Mouse (Mus musculus): Measurements from ENCODE around the gene Arf3. TPM values are rescaled to one million over a fixed set of nuclear protein-coding genes. Genes with fewer than 3 reads are reported as not detected.
"Not testable (repeated sequence)": the region's sequence is repeated elsewhere in the genome, so short reads cannot be mapped to it uniquely, and the experiment has no call there.

Arf3 gene
- polyA plus RNA-seq, 1 experiment from 2014 or later, result 77.2 TPM

DNA sequence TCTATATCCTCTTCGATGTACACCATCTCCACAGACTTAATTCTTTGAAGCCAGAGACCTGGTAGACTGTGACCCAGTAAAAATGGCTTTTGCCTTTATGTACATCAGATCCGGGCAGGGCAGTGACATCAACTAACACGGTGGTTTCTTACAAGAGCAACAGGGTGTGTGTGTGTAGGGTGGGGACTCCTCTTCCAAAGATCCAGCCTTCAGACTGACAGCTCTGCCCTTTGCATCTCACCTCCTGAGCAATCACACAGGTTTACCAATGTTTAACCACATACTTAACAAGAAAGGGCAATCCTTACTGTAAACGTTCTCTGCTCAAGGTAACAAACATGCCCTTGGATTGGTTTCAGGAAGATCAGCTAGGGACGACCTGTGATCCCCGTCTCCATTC, 15.7 kb downstream of the Arf3 start:
- WGBS, result 86% methylated on average over 6 of the region's 6 CpGs
- Histone ChIP-seq H3K9ac (no peak overlapping the region), H3K4me2 (replicated peaks) (no peak overlapping the region), H3K4me3 (replicated peaks; ENCODE audit: low read length) (no peak overlapping the region), H3K27ac (no peak overlapping the region), H3K4me1 (replicated peaks; ENCODE audit: control insufficient read depth, insufficient read depth, low read length) (no peaks in the 10 kb centered on the region), H3K36me3 (replicated peaks; ENCODE audit: control insufficient read depth, insufficient read depth) (peaks cover 16% of the 10 kb centered on the region; the same call in 1 of the 2 replicates), H3K9me3 (ENCODE audit: control insufficient read depth, low read length) (no peaks in the 10 kb centered on the region), H3K27me3 (ENCODE audit: control insufficient read depth, insufficient read depth, low read length) (no peaks in the 10 kb centered on the region)
- ATAC-seq (ENCODE audit: low FRiP score) (no peak), DNase-seq (ENCODE audit: low spot score) (no peak)

DNA sequence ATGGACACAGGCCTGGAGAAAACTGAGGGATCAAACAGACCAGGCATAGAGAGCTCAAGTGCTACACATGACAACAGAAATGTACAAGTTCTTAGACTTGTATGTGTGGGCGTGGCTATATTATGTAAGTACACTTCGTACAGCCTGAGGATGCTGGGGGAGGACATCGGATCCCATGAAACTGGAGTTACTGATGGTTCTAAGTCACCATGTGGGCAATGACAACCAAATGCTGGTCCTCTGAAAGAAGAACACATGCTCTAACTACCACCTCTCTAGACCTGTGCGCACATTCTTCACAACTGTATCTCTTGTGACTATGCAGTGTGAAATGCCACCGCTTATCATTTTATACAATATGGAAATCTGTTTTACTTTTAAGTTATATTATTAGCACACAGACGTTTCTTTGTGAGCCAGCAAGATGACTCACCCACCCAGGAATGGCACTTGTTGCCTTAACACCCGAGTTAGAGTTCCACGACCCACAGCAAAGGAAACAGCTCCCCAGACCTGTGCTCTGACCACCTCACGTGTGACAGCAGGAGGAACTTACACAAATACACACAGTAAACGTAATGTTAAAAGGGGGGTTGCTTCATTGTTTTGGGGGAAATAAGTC, 16.6 kb downstream of the Arf3 start:
- peaks cover 25% of the 10 kb centered on the region for H3K36me3 ChIP-seq (replicated peaks; ENCODE audit: control insufficient read depth, insufficient read depth)
- H3K27me3 ChIP-seq (ENCODE audit: control insufficient read depth, insufficient read depth, low read length), result no peaks in the 10 kb centered on the region
- H3K9ac ChIP-seq, result no peak overlapping the region
- H3K4me1 ChIP-seq (replicated peaks; ENCODE audit: control insufficient read depth, insufficient read depth, low read length), result no peaks in the 10 kb centered on the region
- no peak overlapping the region for H3K4me3 ChIP-seq (replicated peaks; ENCODE audit: low read length)
- no peak overlapping the region for H3K4me2 ChIP-seq (replicated peaks)
- no peak overlapping the region for H3K27ac ChIP-seq
- ATAC-seq (ENCODE audit: low FRiP score) (no peak), DNase-seq (ENCODE audit: low spot score) (no peak)
- no peaks in the 10 kb centered on the region for H3K9me3 ChIP-seq (ENCODE audit: control insufficient read depth, low read length)
- 87% methylated on average over 10 of the region's 10 CpGs for WGBS

DNA sequence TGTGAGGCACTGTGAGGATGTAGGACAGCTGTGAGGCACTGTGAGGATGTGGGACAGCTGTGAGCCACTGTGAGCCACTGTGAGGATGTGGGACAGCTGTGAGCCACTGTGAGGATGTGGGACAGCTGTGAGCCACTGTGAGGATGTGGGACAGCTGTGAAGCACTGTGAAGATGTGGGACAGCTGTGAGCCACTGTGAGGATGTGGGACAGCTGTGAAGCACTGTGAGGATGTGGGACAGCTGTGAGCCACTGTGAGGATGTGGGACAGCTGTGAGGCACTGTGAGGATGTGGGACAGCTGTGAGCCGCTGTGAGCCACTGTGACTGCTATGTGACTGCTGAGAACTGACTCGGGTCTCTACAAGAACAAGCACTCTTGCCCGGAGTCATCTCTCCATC, 19.2 kb downstream of the Arf3 start:
- 96% methylated on average over 3 of the region's 3 CpGs for WGBS
- not testable (repeated sequence) for ATAC-seq (ENCODE audit: low FRiP score); H3K4me1 ChIP-seq (replicated peaks; ENCODE audit: control insufficient read depth, insufficient read depth, low read length); H3K4me3 ChIP-seq (replicated peaks; ENCODE audit: low read length); H3K4me2 ChIP-seq (replicated peaks); H3K9me3 ChIP-seq (ENCODE audit: control insufficient read depth, low read length); H3K27me3 ChIP-seq (ENCODE audit: control insufficient read depth, insufficient read depth, low read length); DNase-seq (ENCODE audit: low spot score); H3K27ac ChIP-seq; H3K9ac ChIP-seq
- peaks cover 43% of the 10 kb centered on the region for H3K36me3 ChIP-seq (replicated peaks; ENCODE audit: control insufficient read depth, insufficient read depth)

DNA sequence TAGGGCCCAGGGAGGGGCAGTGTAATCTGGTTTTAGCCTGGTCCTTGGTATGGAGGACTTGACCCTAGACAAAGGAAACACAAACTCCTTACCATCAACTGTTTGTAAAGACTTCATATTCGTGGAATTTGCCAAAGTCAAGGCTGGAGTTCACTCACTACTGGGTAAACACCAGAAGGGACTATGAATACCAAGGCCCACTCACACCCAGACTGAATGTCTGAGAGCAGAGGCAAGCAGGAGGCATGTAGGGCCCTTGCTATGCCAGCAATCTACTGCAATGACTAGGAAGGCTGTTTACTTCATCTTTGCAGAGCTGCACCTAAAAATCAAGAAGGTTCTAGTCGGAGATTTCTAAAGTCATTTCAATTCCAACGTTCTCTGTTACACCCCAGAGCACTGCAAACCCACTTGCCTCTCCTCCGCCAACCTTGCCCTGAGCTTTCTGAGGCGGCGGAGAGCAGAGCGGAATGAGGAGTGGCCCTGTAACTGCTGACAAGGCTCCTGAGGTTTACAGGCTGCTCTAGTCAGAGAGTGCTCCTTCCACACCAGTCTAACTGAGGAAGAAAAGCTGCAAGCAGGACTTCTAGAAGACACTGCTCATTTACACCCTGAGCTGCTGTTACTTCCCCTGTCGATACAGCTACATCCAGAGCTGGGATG, 20.1 kb downstream of the Arf3 start:
- H3K36me3 ChIP-seq (replicated peaks; ENCODE audit: control insufficient read depth, insufficient read depth), result peaks cover 50% of the 10 kb centered on the region
- WGBS, result 84% methylated on average over 8 of the region's 8 CpGs
- DNase-seq (ENCODE audit: low spot score) (no peak), ATAC-seq (ENCODE audit: low FRiP score) (no peak)
- no peaks in the 10 kb centered on the region for H3K9me3 ChIP-seq (ENCODE audit: control insufficient read depth, low read length)
- H3K4me2 ChIP-seq (replicated peaks), result no peak overlapping the region
- no peak overlapping the region for H3K27ac ChIP-seq
- H3K4me3 ChIP-seq (replicated peaks; ENCODE audit: low read length), result no peak overlapping the region
- H3K27me3 ChIP-seq (ENCODE audit: control insufficient read depth, insufficient read depth, low read length), result no peaks in the 10 kb centered on the region
- H3K9ac ChIP-seq, result no peak overlapping the region
- H3K4me1 ChIP-seq (replicated peaks; ENCODE audit: control insufficient read depth, insufficient read depth, low read length), result no peaks in the 10 kb centered on the region

DNA sequence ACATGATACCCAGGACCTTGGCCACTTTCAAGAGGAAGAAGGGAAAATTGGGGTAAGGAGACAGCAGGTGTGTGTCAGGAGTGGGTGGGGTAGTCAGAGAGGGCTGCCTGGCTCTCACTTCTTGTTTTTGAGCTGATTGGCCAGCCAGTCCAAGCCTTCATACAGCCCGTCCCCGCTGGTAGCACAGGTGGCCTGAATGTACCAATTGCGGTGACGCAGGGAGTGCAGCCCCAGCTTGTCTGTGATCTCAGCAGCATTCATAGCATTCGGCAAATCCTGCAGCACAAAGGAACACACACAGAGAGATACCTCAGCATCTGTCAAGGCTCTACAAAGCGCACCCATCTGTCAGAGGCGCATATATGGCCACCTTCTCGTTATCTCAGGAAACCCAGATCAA, 22.8 kb downstream of the Arf3 start:
- H3K4me3 ChIP-seq (replicated peaks; ENCODE audit: low read length), result no peak overlapping the region
- H3K36me3 ChIP-seq (replicated peaks; ENCODE audit: control insufficient read depth, insufficient read depth), result peaks cover 73% of the 10 kb centered on the region
- no peak overlapping the region for H3K27ac ChIP-seq
- DNase-seq (ENCODE audit: low spot score) (no peak), ATAC-seq (ENCODE audit: low FRiP score) (no peak)
- WGBS, result 89% methylated on average over 8 of the region's 8 CpGs
- no peak overlapping the region for H3K4me2 ChIP-seq (replicated peaks)
- no peaks in the 10 kb centered on the region for H3K9me3 ChIP-seq (ENCODE audit: control insufficient read depth, low read length)
- no peaks in the 10 kb centered on the region for H3K27me3 ChIP-seq (ENCODE audit: control insufficient read depth, insufficient read depth, low read length)
- H3K4me1 ChIP-seq (replicated peaks; ENCODE audit: control insufficient read depth, insufficient read depth, low read length), result no peaks in the 10 kb centered on the region
- no peak overlapping the region for H3K9ac ChIP-seq

DNA sequence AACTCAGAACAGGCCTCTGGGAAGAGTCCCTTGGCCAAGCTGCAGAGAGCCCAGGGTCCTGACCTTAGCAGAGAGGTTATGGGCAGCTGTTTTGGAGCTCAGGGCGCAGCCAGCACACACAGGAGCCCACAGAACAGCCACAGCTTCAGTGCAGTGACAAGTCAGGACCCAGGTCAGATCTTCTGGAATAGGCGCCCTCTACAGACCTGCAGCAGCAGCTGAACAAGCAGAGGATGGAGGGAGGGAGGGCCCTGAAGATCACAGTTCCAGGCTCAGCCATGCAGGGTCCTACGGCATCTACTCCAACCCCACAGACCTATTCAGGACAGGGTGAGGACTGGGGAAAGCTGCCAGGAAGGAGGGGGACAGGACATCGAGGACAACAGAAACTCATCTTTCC, 24.2 kb downstream of the Arf3 start:
- Histone ChIP-seq H3K4me3 (replicated peaks; ENCODE audit: low read length) (no peak overlapping the region), H3K9ac (no peak overlapping the region), H3K4me1 (replicated peaks; ENCODE audit: control insufficient read depth, insufficient read depth, low read length) (no peaks in the 10 kb centered on the region), H3K9me3 (ENCODE audit: control insufficient read depth, low read length) (no peaks in the 10 kb centered on the region), H3K36me3 (replicated peaks; ENCODE audit: control insufficient read depth, insufficient read depth) (peaks cover 77% of the 10 kb centered on the region), H3K27me3 (ENCODE audit: control insufficient read depth, insufficient read depth, low read length) (no peaks in the 10 kb centered on the region), H3K27ac (no peak overlapping the region), H3K4me2 (replicated peaks) (no peak overlapping the region)
- 67% methylated on average over 4 of the region's 4 CpGs for WGBS
- ATAC-seq (ENCODE audit: low FRiP score) (no peak), DNase-seq (ENCODE audit: low spot score) (no peak)

DNA sequence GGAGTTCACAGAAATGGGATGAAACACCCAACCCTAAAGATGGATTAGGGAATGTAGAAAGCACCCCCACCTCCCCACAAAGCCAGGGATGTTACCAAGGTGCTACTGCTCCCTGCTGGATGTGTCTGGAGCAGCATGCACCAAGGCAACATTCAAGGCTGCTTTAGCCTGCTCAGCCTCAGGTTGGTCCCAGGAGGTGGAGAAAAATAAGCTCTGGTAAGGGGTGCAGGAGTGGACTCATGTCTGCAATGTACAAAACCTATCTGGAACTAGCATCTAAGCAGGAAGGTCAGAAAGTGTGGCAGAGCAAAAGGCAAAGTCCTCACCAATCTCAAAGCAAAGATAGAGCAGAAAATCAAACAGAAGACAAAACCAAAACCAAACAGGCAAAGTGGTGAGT, 25.1 kb downstream of the Arf3 start:
- no peaks in the 10 kb centered on the region for H3K9me3 ChIP-seq (ENCODE audit: control insufficient read depth, low read length)
- H3K36me3 ChIP-seq (replicated peaks; ENCODE audit: control insufficient read depth, insufficient read depth), result peaks cover 73% of the 10 kb centered on the region
- DNase-seq (ENCODE audit: low spot score) (no peak), ATAC-seq (ENCODE audit: low FRiP score) (no peak)
- H3K4me1 ChIP-seq (replicated peaks; ENCODE audit: control insufficient read depth, insufficient read depth, low read length), result no peaks in the 10 kb centered on the region
- no peak overlapping the region for H3K27ac ChIP-seq
- no peak overlapping the region for H3K9ac ChIP-seq
- no peak overlapping the region for H3K4me2 ChIP-seq (replicated peaks)
- H3K4me3 ChIP-seq (replicated peaks; ENCODE audit: low read length), result no peak overlapping the region
- no peaks in the 10 kb centered on the region for H3K27me3 ChIP-seq (ENCODE audit: control insufficient read depth, insufficient read depth, low read length)

DNA sequence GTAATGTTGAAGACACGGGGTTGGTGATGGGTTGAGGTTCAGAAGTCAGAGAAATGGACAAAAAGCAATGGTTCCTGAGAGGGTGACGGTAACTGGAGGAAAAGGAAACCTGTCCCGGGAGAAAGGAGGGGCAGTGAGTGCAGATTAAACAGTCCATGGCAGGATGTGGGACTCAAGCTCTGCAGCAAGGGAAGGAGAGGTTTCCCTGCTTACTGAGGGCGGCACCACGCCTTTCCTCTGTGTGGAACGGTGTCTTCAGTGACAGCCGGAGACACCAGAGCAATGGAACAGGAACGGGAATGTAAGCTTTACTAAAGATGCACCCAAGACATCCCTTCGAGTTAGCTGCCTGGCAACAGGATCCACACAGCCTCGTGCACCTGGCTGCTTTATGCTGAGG, 26.5 kb downstream of the Arf3 start:
- no peaks in the 10 kb centered on the region for H3K4me1 ChIP-seq (replicated peaks; ENCODE audit: control insufficient read depth, insufficient read depth, low read length)

DNA sequence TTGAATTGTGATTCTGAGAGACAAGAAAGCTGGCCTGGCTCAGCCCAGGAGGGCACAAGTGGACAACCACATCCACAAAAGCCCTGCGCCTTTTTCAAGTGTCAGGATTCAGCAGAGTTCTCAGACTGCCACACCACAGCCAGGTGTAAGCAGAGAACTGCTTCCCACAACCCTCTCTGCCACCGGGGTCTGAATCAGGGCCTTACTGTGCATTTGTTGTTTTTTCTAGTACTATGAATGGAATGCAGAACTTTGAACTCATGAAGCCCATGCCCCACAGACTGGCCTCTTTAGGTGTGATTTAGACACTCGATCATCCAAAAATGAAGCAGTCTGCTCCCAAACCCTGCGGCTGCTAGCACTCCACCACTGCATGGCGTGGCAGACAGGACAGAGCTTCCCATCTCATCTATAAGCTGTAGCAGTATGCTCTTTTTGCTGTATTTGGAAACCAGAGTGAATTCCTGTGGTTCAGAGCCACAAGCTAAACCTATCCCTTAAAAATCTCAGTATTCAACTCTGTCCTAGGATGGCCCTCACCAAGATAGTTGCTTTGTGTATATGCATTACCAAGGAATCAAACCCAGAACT, 28.9 kb downstream of the Arf3 start:
- H3K27ac ChIP-seq, result no peak overlapping the region
- H3K4me1 ChIP-seq (replicated peaks; ENCODE audit: control insufficient read depth, insufficient read depth, low read length), result no peaks in the 10 kb centered on the region
- no peaks in the 10 kb centered on the region for H3K9me3 ChIP-seq (ENCODE audit: control insufficient read depth, low read length)
- 0 out of 2 replicates have a peak, but pooled peaks cover 3% of the 10 kb centered on the region for H3K27me3 ChIP-seq (ENCODE audit: control insufficient read depth, insufficient read depth, low read length)
- no peak overlapping the region for H3K4me3 ChIP-seq (replicated peaks; ENCODE audit: low read length)
- no peak overlapping the region for H3K9ac ChIP-seq
- no peak for ATAC-seq (ENCODE audit: low FRiP score)
- H3K4me2 ChIP-seq (replicated peaks), result no peak overlapping the region
- H3K36me3 ChIP-seq (replicated peaks; ENCODE audit: control insufficient read depth, insufficient read depth), result peaks cover 36% of the 10 kb centered on the region
- 90% methylated on average over 5 of the region's 5 CpGs for WGBS
- no peak for DNase-seq (ENCODE audit: low spot score)

More for the DNA sequence above, 26.5 kb downstream of the Arf3 start:
- ATAC-seq (ENCODE audit: low FRiP score) (no peak), DNase-seq (ENCODE audit: low spot score) (no peak)
- no peak overlapping the region for H3K4me3 ChIP-seq (replicated peaks; ENCODE audit: low read length)
- WGBS, result 93% methylated on average over 10 of the region's 10 CpGs
- no peaks in the 10 kb centered on the region for H3K9me3 ChIP-seq (ENCODE audit: control insufficient read depth, low read length)
- no peak overlapping the region for H3K4me2 ChIP-seq (replicated peaks)
- no peak overlapping the region for H3K27ac ChIP-seq
- no peak overlapping the region for H3K9ac ChIP-seq
- H3K36me3 ChIP-seq (replicated peaks; ENCODE audit: control insufficient read depth, insufficient read depth), result peaks cover 59% of the 10 kb centered on the region
- no peaks in the 10 kb centered on the region for H3K27me3 ChIP-seq (ENCODE audit: control insufficient read depth, insufficient read depth, low read length)

All from hindbrain, embryonic 14.5 days (tissue).